Mouse (Mus musculus): ENCODE results near the gene Ubtf. TPM values are rescaled to one million over a fixed set of nuclear protein-coding genes. Genes with fewer than 3 reads are reported as not detected.
A peak's percentile ranks its signal among the peaks of the same experiment; 100 is the strongest.

Gene Ubtf
- polyA plus RNA-seq, 1 experiment from 2014 or later, result 93.2 TPM

DNA sequence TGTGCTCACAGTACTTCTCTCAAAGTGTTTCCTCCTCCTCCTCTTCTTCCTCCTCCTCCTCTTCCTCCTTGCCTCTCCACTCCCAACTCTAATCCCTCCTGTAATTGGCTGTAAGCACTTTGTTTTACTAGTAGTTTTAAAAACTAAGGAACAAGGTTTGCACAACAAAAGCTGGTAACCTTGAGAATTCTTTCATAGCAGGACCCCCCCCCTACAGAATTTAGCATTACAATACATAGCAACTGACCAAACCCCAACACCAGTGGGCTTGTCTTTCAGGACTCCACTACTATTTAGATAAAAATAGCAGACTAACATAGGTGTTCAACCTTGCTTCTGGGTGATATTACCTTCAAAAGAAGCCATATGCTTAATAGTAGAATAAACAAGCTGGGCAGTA is 10.0 kb upstream of the Ubtf start:
- Histone ChIP-seq H3K27ac (ENCODE audit: low read depth, low read length) (no peak overlapping the region), H3K9me3 (ENCODE audit: control insufficient read depth, low read length) (no peaks in the 10 kb centered on the region), H3K9ac (ENCODE audit: low read length) (no peak overlapping the region), H3K4me3 (ENCODE audit: low read depth, low read length) (no peak overlapping the region), H3K36me3 (ENCODE audit: control insufficient read depth, insufficient read depth, low read length) (no peaks in the 10 kb centered on the region), H3K4me2 (ENCODE audit: low read depth) (no peak overlapping the region), H3K4me1 (ENCODE audit: control insufficient read depth, insufficient read depth, low read length) (no peaks in the 10 kb centered on the region), H3K27me3 (ENCODE audit: control insufficient read depth, insufficient read depth, low read length) (no peaks in the 10 kb centered on the region)
- DNase-seq (ENCODE audit: low spot score), result no peak
- ATAC-seq (ENCODE audit: insufficient read depth, low FRiP score, low TSS enrichment), result no peak

- Histone ChIP-seq H3K36me3 (ENCODE audit: control insufficient read depth, insufficient read depth, low read length) (no peaks in the 10 kb centered on the region), H3K4me3 (ENCODE audit: low read depth, low read length) (no peak overlapping the region), H3K4me1 (ENCODE audit: control insufficient read depth, insufficient read depth, low read length) (no peaks in the 10 kb centered on the region), H3K27ac (ENCODE audit: low read depth, low read length) (no peak overlapping the region), H3K9ac (ENCODE audit: low read length) (no peak overlapping the region), H3K9me3 (ENCODE audit: control insufficient read depth, low read length) (no peaks in the 10 kb centered on the region), H3K27me3 (ENCODE audit: control insufficient read depth, insufficient read depth, low read length) (no peaks in the 10 kb centered on the region), H3K4me2 (ENCODE audit: low read depth) (no peak overlapping the region)
- 81% methylated on average over 7 of the region's 7 CpGs for WGBS
- DNase-seq (ENCODE audit: low spot score) (no peak), ATAC-seq (ENCODE audit: insufficient read depth, low FRiP score, low TSS enrichment) (no peak)
Measured at GRCm38 (mm10) chr11:102327839-102328238, 8.3 kb upstream of the Ubtf start.

DNA sequence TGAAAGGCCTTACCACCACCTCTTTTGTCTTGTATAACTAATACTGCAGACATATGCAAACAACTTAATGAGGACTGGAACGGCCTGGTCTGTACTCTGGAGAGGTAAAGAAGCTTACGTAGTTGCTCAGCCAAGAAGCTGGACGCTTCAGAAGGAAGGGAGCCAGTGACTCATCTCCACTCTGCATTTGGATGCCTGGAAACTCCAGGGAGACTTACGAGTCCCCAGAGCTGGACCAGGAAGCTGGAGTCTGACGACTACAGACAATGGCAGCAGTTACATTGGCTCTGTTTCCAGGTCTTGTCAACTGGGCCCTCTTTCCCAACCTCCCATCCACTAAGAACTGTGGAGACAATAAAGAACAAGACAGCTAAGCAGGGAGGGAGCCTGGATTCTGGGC is 7.7 kb upstream of the Ubtf start:
- H3K27me3 ChIP-seq (ENCODE audit: control insufficient read depth, insufficient read depth, low read length), result no peaks in the 10 kb centered on the region
- no peak overlapping the region for H3K4me3 ChIP-seq (ENCODE audit: low read depth, low read length)
- H3K27ac ChIP-seq (ENCODE audit: low read depth, low read length), result no peak overlapping the region
- 66% methylated on average over 5 of the region's 5 CpGs for WGBS
- DNase-seq (ENCODE audit: low spot score), result no peak
- H3K4me2 ChIP-seq (ENCODE audit: low read depth), result no peak overlapping the region
- H3K4me1 ChIP-seq (ENCODE audit: control insufficient read depth, insufficient read depth, low read length), result no peaks in the 10 kb centered on the region
- H3K9me3 ChIP-seq (ENCODE audit: control insufficient read depth, low read length), result no peaks in the 10 kb centered on the region
- no peak for ATAC-seq (ENCODE audit: insufficient read depth, low FRiP score, low TSS enrichment)
- no peaks in the 10 kb centered on the region for H3K36me3 ChIP-seq (ENCODE audit: control insufficient read depth, insufficient read depth, low read length)
- H3K9ac ChIP-seq (ENCODE audit: low read length), result no peak overlapping the region

- DNase-seq (ENCODE audit: low spot score), result no peak
- no peak overlapping the region for H3K9ac ChIP-seq (ENCODE audit: low read length)
- H3K4me2 ChIP-seq (ENCODE audit: low read depth), result no peak overlapping the region
- H3K9me3 ChIP-seq (ENCODE audit: control insufficient read depth, low read length), result no peaks in the 10 kb centered on the region
- ATAC-seq (ENCODE audit: insufficient read depth, low FRiP score, low TSS enrichment), result no peak
- WGBS, result 71% methylated on average over 1 of the region's 1 CpGs
- H3K4me1 ChIP-seq (ENCODE audit: control insufficient read depth, insufficient read depth, low read length), result peaks cover 6% of the 10 kb centered on the region
- no peaks in the 10 kb centered on the region; the same call in 1 of the 2 replicates for H3K27me3 ChIP-seq (ENCODE audit: control insufficient read depth, insufficient read depth, low read length)
- no peaks in the 10 kb centered on the region for H3K36me3 ChIP-seq (ENCODE audit: control insufficient read depth, insufficient read depth, low read length)
- no peak overlapping the region for H3K4me3 ChIP-seq (ENCODE audit: low read depth, low read length)
- H3K27ac ChIP-seq (ENCODE audit: low read depth, low read length), result no peak overlapping the region
Measured at GRCm38 (mm10) chr11:102323516-102323915, 4.0 kb upstream of the Ubtf start.

- Histone ChIP-seq H3K9me3 (ENCODE audit: control insufficient read depth, low read length) (no peaks in the 10 kb centered on the region), H3K4me1 (ENCODE audit: control insufficient read depth, insufficient read depth, low read length) (peaks cover 6% of the 10 kb centered on the region), H3K27me3 (ENCODE audit: control insufficient read depth, insufficient read depth, low read length) (no peaks in the 10 kb centered on the region; the same call in 1 of the 2 replicates), H3K36me3 (ENCODE audit: control insufficient read depth, insufficient read depth, low read length) (no peaks in the 10 kb centered on the region), H3K4me2 (ENCODE audit: low read depth) (no peak overlapping the region), H3K4me3 (ENCODE audit: low read depth, low read length) (no peak overlapping the region), H3K27ac (ENCODE audit: low read depth, low read length) (no peak overlapping the region), H3K9ac (ENCODE audit: low read length) (no peak overlapping the region)
- ATAC-seq (ENCODE audit: insufficient read depth, low FRiP score, low TSS enrichment) (no peak), DNase-seq (ENCODE audit: low spot score) (no peak)
- 83% methylated on average over 6 of the region's 6 CpGs for WGBS
Measured at GRCm38 (mm10) chr11:102321931-102322330, 2.4 kb upstream of the Ubtf start.

DNA sequence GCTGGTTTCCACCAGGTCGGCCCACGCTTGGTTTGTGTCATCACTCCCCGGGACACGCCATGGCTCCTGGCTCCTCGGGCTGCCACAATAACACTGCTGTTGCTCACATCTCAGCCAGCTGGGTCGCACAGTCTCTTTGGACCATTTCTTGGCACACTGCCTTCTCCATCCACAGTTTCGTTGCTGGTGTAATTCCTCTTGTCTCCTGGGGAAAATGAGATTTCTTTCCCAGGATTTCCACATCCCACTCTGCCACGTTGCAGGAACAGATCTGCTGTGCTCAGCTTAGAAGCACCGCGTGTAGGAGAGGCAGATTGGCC is 1.1 kb upstream of the Ubtf start:
- 18% methylated on average over 10 of the region's 10 CpGs for WGBS
- H3K27me3 ChIP-seq (ENCODE audit: control insufficient read depth, insufficient read depth, low read length), result no peaks in the 10 kb centered on the region; the same call in 1 of the 2 replicates
- H3K4me2 ChIP-seq (ENCODE audit: low read depth), result peak overlapping the region; percentile 80
- peak overlapping the region; percentile 99 for H3K27ac ChIP-seq (ENCODE audit: low read depth, low read length)
- no peaks in the 10 kb centered on the region for H3K36me3 ChIP-seq (ENCODE audit: control insufficient read depth, insufficient read depth, low read length)
- no peaks in the 10 kb centered on the region for H3K9me3 ChIP-seq (ENCODE audit: control insufficient read depth, low read length)
- peaks cover 14% of the 10 kb centered on the region for H3K4me1 ChIP-seq (ENCODE audit: control insufficient read depth, insufficient read depth, low read length)
- ATAC-seq (ENCODE audit: insufficient read depth, low FRiP score, low TSS enrichment), result no peak
- DNase-seq (ENCODE audit: low spot score), result no peak
- peak overlapping the region; percentile 100 for H3K4me3 ChIP-seq (ENCODE audit: low read depth, low read length)
- H3K9ac ChIP-seq (ENCODE audit: low read length), result peak overlapping the region; percentile 100

GRCm38 (mm10) chr11:102319941-102320685 is 571 bp upstream of the Ubtf start:
- no peaks in the 10 kb centered on the region; the same call in 1 of the 2 replicates for H3K27me3 ChIP-seq (ENCODE audit: control insufficient read depth, insufficient read depth, low read length)
- under 1% methylated on average over 38 of the region's 38 CpGs for WGBS
- H3K4me1 ChIP-seq (ENCODE audit: control insufficient read depth, insufficient read depth, low read length), result peaks cover 18% of the 10 kb centered on the region
- no peak for ATAC-seq (ENCODE audit: insufficient read depth, low FRiP score, low TSS enrichment)
- H3K27ac ChIP-seq (ENCODE audit: low read depth, low read length), result peak overlapping the region; percentile 99
- H3K9ac ChIP-seq (ENCODE audit: low read length), result peak overlapping the region; percentile 100
- no peaks in the 10 kb centered on the region for H3K36me3 ChIP-seq (ENCODE audit: control insufficient read depth, insufficient read depth, low read length)
- H3K9me3 ChIP-seq (ENCODE audit: control insufficient read depth, low read length), result no peaks in the 10 kb centered on the region
- peak; percentile 78 for DNase-seq (ENCODE audit: low spot score)
- peak overlapping the region; percentile 80 for H3K4me2 ChIP-seq (ENCODE audit: low read depth)
- peak overlapping the region; percentile 100 for H3K4me3 ChIP-seq (ENCODE audit: low read depth, low read length)

GRCm38 (mm10) chr11:102318576-102319409 is 749 bp downstream of the Ubtf start:
- no peaks in the 10 kb centered on the region; the same call in 1 of the 2 replicates for H3K36me3 ChIP-seq (ENCODE audit: control insufficient read depth, insufficient read depth, low read length)
- no peak for ATAC-seq (ENCODE audit: insufficient read depth, low FRiP score, low TSS enrichment)

More at GRCm38 (mm10) chr11:102318576-102319409, 749 bp downstream of the Ubtf start:
- H3K4me1 ChIP-seq (ENCODE audit: control insufficient read depth, insufficient read depth, low read length), result peaks cover 18% of the 10 kb centered on the region
- 0% methylated on average over 65 of the region's 84 CpGs for whole genome bisulfite sequencing
- DNase-seq (ENCODE audit: low spot score), result peak; percentile 66
- H3K27ac ChIP-seq (ENCODE audit: low read depth, low read length), result peak overlapping the region; percentile 99
- no peaks in the 10 kb centered on the region; the same call in 1 of the 2 replicates for H3K27me3 ChIP-seq (ENCODE audit: control insufficient read depth, insufficient read depth, low read length)
- no peaks in the 10 kb centered on the region for H3K9me3 ChIP-seq (ENCODE audit: control insufficient read depth, low read length)
- H3K4me2 ChIP-seq (ENCODE audit: low read depth), result peak overlapping the region; percentile 80
- peak overlapping the region; percentile 100 for H3K4me3 ChIP-seq (ENCODE audit: low read depth, low read length)
- H3K9ac ChIP-seq (ENCODE audit: low read length), result peak overlapping the region; percentile 100
